Mouse (Mus musculus): Measurements from ENCODE around the gene Inhba. TPM values are rescaled to one million over a fixed set of nuclear protein-coding genes. Genes with fewer than 3 reads are reported as not detected.
A peak's percentile ranks its signal among the peaks of the same experiment; 100 is the strongest.

Gene Inhba
- polyA plus RNA-seq, 1 experiment from 2014 or later = 0.77 TPM

DNA sequence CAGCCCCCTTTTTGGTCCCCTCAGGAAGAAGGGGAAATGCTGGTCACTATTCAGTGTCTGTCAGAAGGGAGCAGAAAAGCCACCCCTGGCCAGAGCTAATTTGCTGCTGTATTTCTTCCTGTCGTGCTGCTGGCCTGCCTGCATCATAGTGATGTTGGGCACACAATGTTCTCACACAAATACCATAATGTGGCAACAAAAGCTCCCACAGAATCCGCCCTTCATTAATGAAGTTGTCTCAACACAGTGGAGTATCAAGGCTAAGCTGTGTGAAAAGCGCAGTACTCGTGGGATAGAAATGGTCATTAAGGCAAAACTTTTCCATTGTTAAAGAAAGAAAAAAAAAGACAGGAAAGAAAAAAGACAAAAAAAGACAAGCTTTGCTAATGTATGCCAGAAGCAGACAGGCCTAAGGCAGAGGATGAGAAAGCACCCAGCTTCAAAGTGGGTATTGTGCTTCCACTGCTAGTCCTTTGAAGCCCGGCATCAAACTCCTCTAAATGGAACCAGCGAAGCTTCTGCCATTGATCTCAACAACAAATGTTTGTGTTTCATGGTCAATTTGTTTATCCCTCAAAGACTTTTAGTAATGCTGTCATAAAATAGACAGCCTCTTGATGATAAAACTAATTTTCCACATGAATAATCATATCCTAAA is 21.4 kb downstream of the Inhba start:
- no peak overlapping the region for H3K9ac ChIP-seq (ENCODE audit: low read length)
- H3K4me2 ChIP-seq (ENCODE audit: low read depth, low read length, severe bottlenecking) = no peak overlapping the region
- DNase-seq (ENCODE audit: low spot score) = no peak
- no peaks in the 10 kb centered on the region for H3K36me3 ChIP-seq (ENCODE audit: control insufficient read depth, insufficient read depth, low read length)
- H3K27ac ChIP-seq (ENCODE audit: low read depth, low read length) = no peak overlapping the region
- no peaks in the 10 kb centered on the region; the same call in 1 of the 2 replicates for H3K4me1 ChIP-seq (replicated peaks; ENCODE audit: control insufficient read depth, insufficient read depth, low read length)
- no peaks in the 10 kb centered on the region for H3K27me3 ChIP-seq (ENCODE audit: control insufficient read depth, insufficient read depth, low read length)
- no peaks in the 10 kb centered on the region for H3K9me3 ChIP-seq (ENCODE audit: control insufficient read depth, low read length)
- H3K4me3 ChIP-seq (ENCODE audit: low read depth, low read length) = no peak overlapping the region
- ATAC-seq (replicated peaks; ENCODE audit: low FRiP score) = peak; percentile 65; the same call in 1 of the 2 replicates
- WGBS = 32% methylated on average over 6 of the region's 6 CpGs

DNA sequence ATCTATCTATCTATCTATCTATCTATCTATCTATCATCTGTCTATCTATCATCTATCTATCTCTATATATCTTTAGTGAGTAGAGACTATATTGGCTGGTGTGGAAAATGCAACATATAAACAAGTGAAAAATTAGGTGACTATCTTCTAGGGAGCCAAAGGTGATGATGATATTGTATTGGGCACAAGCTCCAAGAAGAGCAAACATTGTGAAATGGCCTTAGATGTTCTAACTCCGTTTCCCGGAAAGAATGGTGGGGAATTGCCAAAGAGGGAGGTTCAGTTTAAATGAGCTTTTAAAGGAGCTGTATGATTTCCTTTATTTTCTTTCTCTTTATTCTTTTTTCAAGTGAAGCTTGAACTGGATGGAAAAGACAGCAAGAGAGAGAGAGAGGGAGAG is 57.4 kb downstream of the Inhba start:
- no peaks in the 10 kb centered on the region for H3K9me3 ChIP-seq (ENCODE audit: control insufficient read depth, low read length)
- no peaks in the 10 kb centered on the region for H3K36me3 ChIP-seq (ENCODE audit: control insufficient read depth, insufficient read depth, low read length)
- H3K27ac ChIP-seq (ENCODE audit: low read depth, low read length) = no peak overlapping the region
- H3K4me2 ChIP-seq (ENCODE audit: low read depth, low read length, severe bottlenecking) = no peak overlapping the region
- 80% methylated on average over 2 of the region's 2 CpGs for WGBS
- no peaks in the 10 kb centered on the region for H3K27me3 ChIP-seq (ENCODE audit: control insufficient read depth, insufficient read depth, low read length)
- no peak overlapping the region for H3K4me3 ChIP-seq (ENCODE audit: low read depth, low read length)
- no peak for ATAC-seq (replicated peaks; ENCODE audit: low FRiP score)
- no peaks in the 10 kb centered on the region for H3K4me1 ChIP-seq (replicated peaks; ENCODE audit: control insufficient read depth, insufficient read depth, low read length)
- no peak overlapping the region for H3K9ac ChIP-seq (ENCODE audit: low read length)
- DNase-seq (ENCODE audit: low spot score) = no peak

DNA sequence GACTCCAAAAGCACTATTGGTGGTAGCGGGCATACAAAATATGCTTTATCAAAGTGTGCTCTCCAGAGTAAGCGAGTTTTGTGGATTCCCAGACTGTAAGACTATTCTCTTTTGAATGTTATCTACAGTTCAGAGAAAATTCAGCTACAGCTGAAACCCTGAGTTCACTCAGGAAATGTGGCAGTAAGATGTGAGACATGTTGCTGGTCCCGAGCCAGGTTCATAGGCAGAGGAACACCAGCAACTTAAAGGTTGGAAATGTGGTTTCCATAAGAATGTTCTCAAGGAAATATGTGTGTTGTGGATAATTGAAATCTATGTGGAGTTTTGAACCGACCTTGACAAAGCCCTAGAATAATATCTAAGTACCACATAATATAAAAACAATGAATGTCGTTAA is 65.6 kb downstream of the Inhba start:
- no peak overlapping the region for H3K9ac ChIP-seq (ENCODE audit: low read length)
- H3K36me3 ChIP-seq (ENCODE audit: control insufficient read depth, insufficient read depth, low read length) = no peaks in the 10 kb centered on the region
- H3K27me3 ChIP-seq (ENCODE audit: control insufficient read depth, insufficient read depth, low read length) = no peaks in the 10 kb centered on the region
- no peak overlapping the region for H3K27ac ChIP-seq (ENCODE audit: low read depth, low read length)
- no peaks in the 10 kb centered on the region for H3K9me3 ChIP-seq (ENCODE audit: control insufficient read depth, low read length)
- H3K4me2 ChIP-seq (ENCODE audit: low read depth, low read length, severe bottlenecking) = no peak overlapping the region
- no peaks in the 10 kb centered on the region for H3K4me1 ChIP-seq (replicated peaks; ENCODE audit: control insufficient read depth, insufficient read depth, low read length)
- ATAC-seq (replicated peaks; ENCODE audit: low FRiP score) = no peak
- H3K4me3 ChIP-seq (ENCODE audit: low read depth, low read length) = no peak overlapping the region
- 87% methylated on average over 5 of the region's 5 CpGs for WGBS
- no peak for DNase-seq (ENCODE audit: low spot score)

DNA sequence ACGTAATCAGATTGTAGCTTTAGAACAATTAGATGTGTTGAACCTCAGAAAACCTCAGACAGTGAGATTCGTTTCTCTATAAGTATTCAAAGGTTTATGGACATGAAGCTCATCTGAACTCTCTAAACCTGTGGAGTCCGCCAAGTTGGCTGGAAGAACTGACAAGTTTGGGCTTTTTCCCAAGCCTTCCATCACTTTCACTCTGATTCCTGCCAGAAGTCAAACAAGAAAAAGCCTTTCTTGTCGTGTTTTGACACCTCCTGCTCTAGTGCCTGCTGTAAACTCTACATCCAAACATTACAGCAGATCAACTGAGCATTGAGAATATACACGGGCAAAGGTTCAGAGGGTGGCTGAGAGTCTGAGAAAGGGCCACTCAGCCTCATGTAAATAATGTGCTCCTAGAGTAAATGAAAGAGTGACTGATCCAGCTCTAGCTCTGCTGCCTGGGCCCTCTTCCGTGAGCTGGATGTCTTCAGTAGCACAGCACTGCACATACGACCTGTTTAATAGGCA is 66.6 kb downstream of the Inhba start:
- Histone ChIP-seq H3K4me2 (ENCODE audit: low read depth, low read length, severe bottlenecking) (no peak overlapping the region), H3K27me3 (ENCODE audit: control insufficient read depth, insufficient read depth, low read length) (no peaks in the 10 kb centered on the region), H3K4me1 (replicated peaks; ENCODE audit: control insufficient read depth, insufficient read depth, low read length) (no peaks in the 10 kb centered on the region), H3K36me3 (ENCODE audit: control insufficient read depth, insufficient read depth, low read length) (no peaks in the 10 kb centered on the region), H3K4me3 (ENCODE audit: low read depth, low read length) (no peak overlapping the region), H3K27ac (ENCODE audit: low read depth, low read length) (no peak overlapping the region), H3K9me3 (ENCODE audit: control insufficient read depth, low read length) (no peaks in the 10 kb centered on the region), H3K9ac (ENCODE audit: low read length) (no peak overlapping the region)
- ATAC-seq (replicated peaks; ENCODE audit: low FRiP score) (no peak), DNase-seq (ENCODE audit: low spot score) (no peak)
- 78% methylated on average over 7 of the region's 7 CpGs for WGBS

DNA sequence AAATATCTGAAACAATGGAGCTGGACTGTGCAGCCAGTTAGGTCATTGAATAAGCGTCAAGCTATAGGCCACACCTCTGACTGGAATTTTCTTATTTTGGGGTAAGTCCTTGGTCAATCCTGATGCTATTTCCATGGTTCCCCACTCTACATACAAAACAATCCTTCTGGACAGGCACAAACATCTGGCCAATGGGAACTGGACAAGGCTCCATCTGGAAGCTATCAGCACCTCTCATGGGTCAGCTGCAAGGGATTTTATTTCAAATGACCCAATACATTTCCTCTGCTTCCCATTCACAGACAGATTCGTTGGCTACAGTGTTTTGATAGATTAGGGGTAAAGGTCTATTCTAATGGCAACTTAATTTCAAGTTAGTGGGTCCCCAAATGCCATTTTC is 68.6 kb downstream of the Inhba start:
- no peaks in the 10 kb centered on the region for H3K4me1 ChIP-seq (replicated peaks; ENCODE audit: control insufficient read depth, insufficient read depth, low read length)
- H3K27ac ChIP-seq (ENCODE audit: low read depth, low read length) = no peak overlapping the region
- ATAC-seq (replicated peaks; ENCODE audit: low FRiP score) = no peak
- no peak overlapping the region for H3K4me3 ChIP-seq (ENCODE audit: low read depth, low read length)
- no peak overlapping the region for H3K9ac ChIP-seq (ENCODE audit: low read length)
- no peak overlapping the region for H3K4me2 ChIP-seq (ENCODE audit: low read depth, low read length, severe bottlenecking)
- no peaks in the 10 kb centered on the region for H3K36me3 ChIP-seq (ENCODE audit: control insufficient read depth, insufficient read depth, low read length)
- no peak for DNase-seq (ENCODE audit: low spot score)
- no peaks in the 10 kb centered on the region for H3K27me3 ChIP-seq (ENCODE audit: control insufficient read depth, insufficient read depth, low read length)
- H3K9me3 ChIP-seq (ENCODE audit: control insufficient read depth, low read length) = no peaks in the 10 kb centered on the region
- WGBS = 68% methylated on average over 2 of the region's 2 CpGs

Measured in forebrain, embryonic 11.5 days (tissue).